Mouse (Mus musculus): Measurements from ENCODE around the gene Nphs1. TPM values are rescaled to one million over a fixed set of nuclear protein-coding genes. Genes with fewer than 3 reads are reported as not detected.
A peak's percentile ranks its signal among the peaks of the same experiment; 100 is the strongest.

Nphs1 gene
- polyA plus RNA-seq, 1 experiment from 2014 or later, result not detected

DNA sequence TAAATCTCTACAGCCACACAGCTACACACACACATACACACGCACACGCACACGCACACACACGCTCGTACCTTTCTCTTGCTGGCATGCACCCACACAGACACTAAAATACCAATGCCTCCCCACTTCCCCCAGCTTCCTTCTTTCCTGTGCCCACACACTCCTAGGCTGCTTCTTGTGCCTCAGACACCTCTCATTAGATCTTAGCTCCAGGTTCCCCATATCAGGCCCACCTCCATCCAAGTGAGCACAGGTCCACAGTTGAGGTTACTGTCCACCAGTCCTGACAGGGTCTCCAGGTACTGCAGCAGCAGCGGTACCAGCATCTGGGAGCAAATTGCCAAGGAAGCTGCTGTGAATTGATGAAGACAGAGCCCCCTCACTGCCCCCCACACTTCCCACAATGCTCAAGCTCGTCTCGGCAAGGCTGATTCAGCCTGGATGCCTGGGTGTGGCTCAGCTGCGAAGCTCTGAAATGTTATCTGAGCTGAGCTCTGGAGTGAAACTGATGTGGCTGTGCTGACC, 73.2 kb downstream of the Nphs1 start:
- Histone ChIP-seq H3K4me3 (ENCODE audit: low read depth, low read length) (no peak overlapping the region), H3K36me3 (ENCODE audit: control insufficient read depth, insufficient read depth, low read length) (peaks cover 43% of the 10 kb centered on the region; the same call in 1 of the 2 replicates), H3K27me3 (ENCODE audit: control insufficient read depth, insufficient read depth, low read length) (no peaks in the 10 kb centered on the region), H3K4me2 (replicated peaks; ENCODE audit: low read depth, low read length) (no peak overlapping the region), H3K27ac (ENCODE audit: low read length) (no peak overlapping the region), H3K9ac (replicated peaks; ENCODE audit: low read depth, low read length) (no peak overlapping the region), H3K4me1 (ENCODE audit: control insufficient read depth, insufficient read depth, low read length) (peaks cover 19% of the 10 kb centered on the region), H3K9me3 (ENCODE audit: control insufficient read depth, low read depth, low read length) (no peaks in the 10 kb centered on the region)
- no peak for ATAC-seq (ENCODE audit: insufficient number of reproducible peaks, insufficient read depth, low FRiP score, low read depth)
- 80% methylated on average over 9 of the region's 9 CpGs for WGBS

DNA sequence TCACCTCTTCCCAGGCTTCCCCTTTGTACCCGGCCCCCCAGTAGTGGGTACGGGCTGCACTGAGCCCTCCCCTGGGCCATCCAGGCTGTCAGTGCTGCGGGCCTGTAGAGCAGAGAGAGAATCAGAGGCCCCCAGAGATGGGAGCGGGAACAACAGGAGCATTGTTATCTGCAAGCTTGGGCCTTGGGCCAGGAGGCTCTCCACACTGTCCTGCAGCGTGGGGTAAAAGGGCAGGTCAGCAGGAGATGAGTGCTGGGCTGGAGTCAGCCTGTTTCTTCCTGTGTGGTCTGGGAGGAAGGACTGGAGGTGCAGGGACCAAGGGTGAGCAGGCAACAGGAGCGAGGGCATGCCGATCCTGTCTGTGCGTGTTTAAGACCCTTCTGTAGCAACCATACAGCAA, 74.8 kb downstream of the Nphs1 start:
- no peak overlapping the region for H3K4me3 ChIP-seq (ENCODE audit: low read depth, low read length)
- no peaks in the 10 kb centered on the region for H3K9me3 ChIP-seq (ENCODE audit: control insufficient read depth, low read depth, low read length)
- H3K27me3 ChIP-seq (ENCODE audit: control insufficient read depth, insufficient read depth, low read length), result no peaks in the 10 kb centered on the region
- peaks cover 15% of the 10 kb centered on the region for H3K4me1 ChIP-seq (ENCODE audit: control insufficient read depth, insufficient read depth, low read length)
- WGBS, result 35% methylated on average over 8 of the region's 8 CpGs
- H3K4me2 ChIP-seq (replicated peaks; ENCODE audit: low read depth, low read length), result peak overlapping the region; percentile 92; the same call in 1 of the 2 replicates
- no peak for ATAC-seq (ENCODE audit: insufficient number of reproducible peaks, insufficient read depth, low FRiP score, low read depth)
- no peak overlapping the region for H3K27ac ChIP-seq (ENCODE audit: low read length)
- peaks cover 39% of the 10 kb centered on the region; the same call in 1 of the 2 replicates for H3K36me3 ChIP-seq (ENCODE audit: control insufficient read depth, insufficient read depth, low read length)
- H3K9ac ChIP-seq (replicated peaks; ENCODE audit: low read depth, low read length), result no peak overlapping the region

DNA sequence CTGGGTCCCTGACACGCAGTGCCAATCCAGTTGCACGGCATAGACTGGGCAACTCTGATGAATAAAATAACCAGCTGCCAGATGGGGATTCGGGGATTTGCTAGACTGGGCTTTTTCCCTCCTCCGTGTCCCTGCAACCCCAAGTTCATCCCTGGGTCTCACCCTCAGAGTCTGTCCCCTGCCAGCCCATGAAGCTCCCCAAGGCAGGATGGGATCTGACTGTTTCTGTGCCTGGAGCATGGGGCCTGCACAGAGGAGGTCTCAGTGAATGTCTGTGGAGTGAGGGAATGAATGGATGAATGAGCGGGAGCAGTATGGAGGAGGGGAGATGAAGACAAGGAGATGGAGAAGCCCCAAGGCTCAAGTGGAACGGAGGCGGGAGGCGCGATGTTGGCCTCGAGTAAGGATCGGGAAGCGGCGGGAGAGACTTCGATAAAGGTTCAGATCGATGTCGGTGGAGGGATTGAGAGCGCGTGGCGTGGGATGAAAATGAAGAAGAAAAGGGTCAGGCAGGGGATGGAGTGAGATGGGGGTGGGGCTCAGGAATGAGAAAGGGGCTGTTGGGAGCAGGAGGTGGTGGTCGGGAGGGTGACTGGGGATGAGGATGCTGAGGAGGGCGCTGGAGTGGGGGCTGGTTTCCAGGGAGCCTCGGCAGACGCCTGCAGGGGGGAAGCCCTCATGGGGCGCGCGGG, 76.0 kb downstream of the Nphs1 start:
- 7% methylated on average over 26 of the region's 26 CpGs for WGBS
- Histone ChIP-seq H3K27me3 (ENCODE audit: control insufficient read depth, insufficient read depth, low read length) (no peaks in the 10 kb centered on the region), H3K36me3 (ENCODE audit: control insufficient read depth, insufficient read depth, low read length) (peaks cover 27% of the 10 kb centered on the region; the same call in 1 of the 2 replicates), H3K4me1 (ENCODE audit: control insufficient read depth, insufficient read depth, low read length) (peaks cover 15% of the 10 kb centered on the region), H3K4me2 (replicated peaks; ENCODE audit: low read depth, low read length) (peak overlapping the region; percentile 92), H3K4me3 (ENCODE audit: low read depth, low read length) (peak overlapping the region; percentile 63), H3K9ac (replicated peaks; ENCODE audit: low read depth, low read length) (peak overlapping the region; percentile 58), H3K27ac (ENCODE audit: low read length) (peak overlapping the region; percentile 15; the same call in 1 of the 2 replicates), H3K9me3 (ENCODE audit: control insufficient read depth, low read depth, low read length) (no peaks in the 10 kb centered on the region)
- 0 out of 2 replicates have a peak, but pooled peaks have one; percentile 25 for ATAC-seq (ENCODE audit: insufficient number of reproducible peaks, insufficient read depth, low FRiP score, low read depth)

DNA sequence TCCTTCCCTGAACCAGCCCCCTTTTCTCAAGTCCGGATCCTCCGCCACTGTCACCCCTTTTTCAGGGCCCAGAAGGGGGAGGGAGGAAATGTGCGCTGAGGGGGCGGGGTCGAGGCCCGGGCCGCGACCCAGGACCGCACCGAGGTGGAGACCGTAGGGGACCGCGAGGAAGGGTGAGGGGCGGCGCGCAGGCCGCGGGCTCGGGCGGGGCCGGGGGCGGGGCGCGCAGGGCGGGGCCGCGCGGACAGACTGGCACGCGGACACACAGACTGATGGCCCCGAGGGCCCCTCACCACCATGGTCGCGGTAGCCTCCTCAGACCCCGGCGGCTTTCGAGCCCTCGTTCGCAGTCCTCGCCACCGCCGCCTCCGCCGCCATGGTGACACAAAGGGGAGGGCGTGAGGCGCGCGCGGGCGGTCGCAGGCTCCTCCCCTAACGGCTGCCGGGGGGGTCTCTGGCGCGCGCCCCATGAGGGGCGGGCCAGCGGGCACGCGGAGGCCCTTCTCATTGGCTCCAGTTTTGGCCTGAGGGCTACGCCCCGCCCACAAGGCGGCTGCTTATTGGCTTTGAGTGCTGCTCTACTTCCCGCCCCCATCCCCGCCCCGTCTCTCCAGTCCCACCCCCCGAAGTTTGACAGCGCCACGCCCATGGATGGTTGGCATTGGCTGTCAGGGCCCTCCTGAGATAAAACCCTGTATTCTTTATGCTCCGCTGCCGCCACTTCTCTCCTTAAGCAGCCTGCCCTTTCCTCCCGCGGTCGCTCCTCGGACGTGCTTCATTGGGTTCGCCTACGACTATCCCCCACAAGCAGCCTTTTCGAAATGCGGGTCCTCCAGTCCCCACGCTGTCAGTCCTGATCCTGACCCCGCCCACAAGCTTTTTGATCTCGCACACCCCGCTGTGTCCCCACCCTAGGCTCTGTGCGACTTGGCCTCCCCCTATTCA, 76.8 kb downstream of the Nphs1 start, which contains the start of gene Arhgap33:
Arhgap33 (minus strand) TSS at position 428 of the 945 bp plus-strand sequence.
- H3K4me2 ChIP-seq (replicated peaks; ENCODE audit: low read depth, low read length), result peak within 1 kb of the TSS; percentile 92
- peaks cover 23% of the 10 kb centered on the region; the same call in 1 of the 2 replicates for H3K36me3 ChIP-seq (ENCODE audit: control insufficient read depth, insufficient read depth, low read length)
- H3K27ac ChIP-seq (ENCODE audit: low read length), result peak within 1 kb of the TSS; percentile 15; the same call in 1 of the 2 replicates
- peak; percentile 92 for ATAC-seq (ENCODE audit: insufficient number of reproducible peaks, insufficient read depth, low FRiP score, low read depth)
- WGBS, result under 1% methylated on average over 63 of the region's 84 CpGs
- H3K4me1 ChIP-seq (ENCODE audit: control insufficient read depth, insufficient read depth, low read length), result peaks cover 15% of the 10 kb centered on the region
- no peaks in the 10 kb centered on the region for H3K27me3 ChIP-seq (ENCODE audit: control insufficient read depth, insufficient read depth, low read length)
- H3K4me3 ChIP-seq (ENCODE audit: low read depth, low read length), result peak within 1 kb of the TSS; percentile 63
- H3K9ac ChIP-seq (replicated peaks; ENCODE audit: low read depth, low read length), result peak within 1 kb of the TSS; percentile 58
- H3K9me3 ChIP-seq (ENCODE audit: control insufficient read depth, low read depth, low read length), result no peaks in the 10 kb centered on the region

Other genes starting within 250 kb of the Nphs1 start
- gene Polr2i, start 226.4 kb upstream of the Nphs1 start, polyA plus RNA-seq (2014; fragmentation: Nextera tagmentation; extraction: Ambion mirVana), result 143 and 177 TPM in 2 replicates
- 148 and 150 TPM in 2 replicates for gene Tbcb, start 226.0 kb upstream of the Nphs1 start, polyA plus RNA-seq (2014; fragmentation: Nextera tagmentation; extraction: Ambion mirVana)
- not detected in 2 replicates for gene Ovol3, start 222.6 kb upstream of the Nphs1 start, polyA plus RNA-seq (2014; fragmentation: Nextera tagmentation; extraction: Ambion mirVana)
- 0.25 and 0.34 TPM in 2 replicates for gene Thap8, start 178.2 kb upstream of the Nphs1 start, polyA plus RNA-seq (2014; fragmentation: Nextera tagmentation; extraction: Ambion mirVana)
- gene Wdr62, start 177.9 kb upstream of the Nphs1 start, polyA plus RNA-seq (2014; fragmentation: Nextera tagmentation; extraction: Ambion mirVana), result 7.9 and 9.8 TPM in 2 replicates
- gene Clip3, start 166.6 kb upstream of the Nphs1 start, polyA plus RNA-seq (2014; fragmentation: Nextera tagmentation; extraction: Ambion mirVana), result 52.8 and 53.9 TPM in 2 replicates
- 70.1 and 76.2 TPM in 2 replicates for gene Alkbh6, start 149.6 kb upstream of the Nphs1 start, polyA plus RNA-seq (2014; fragmentation: Nextera tagmentation; extraction: Ambion mirVana)
- 49.0 and 53.2 TPM in 2 replicates for gene Syne4, start 143.5 kb upstream of the Nphs1 start, polyA plus RNA-seq (2014; fragmentation: Nextera tagmentation; extraction: Ambion mirVana)
- not detected in 2 replicates for gene E130208F15Rik, start 136.6 kb upstream of the Nphs1 start, polyA plus RNA-seq (2014; fragmentation: Nextera tagmentation; extraction: Ambion mirVana)
- gene Sdhaf1, start 134.4 kb upstream of the Nphs1 start, polyA plus RNA-seq (2014; fragmentation: Nextera tagmentation; extraction: Ambion mirVana), result 14.4 and 17.0 TPM in 2 replicates
- gene Lrfn3, start 95.5 kb upstream of the Nphs1 start, polyA plus RNA-seq (2014; fragmentation: Nextera tagmentation; extraction: Ambion mirVana), result 5.2 and 6.7 TPM in 2 replicates
- 47.0 and 56.5 TPM in 2 replicates for gene Tyrobp, start 44.6 kb upstream of the Nphs1 start, polyA plus RNA-seq (2014; fragmentation: Nextera tagmentation; extraction: Ambion mirVana)
- gene Hcst, start 38.5 kb upstream of the Nphs1 start, polyA plus RNA-seq (2014; fragmentation: Nextera tagmentation; extraction: Ambion mirVana), result 1.1 TPM in 1 of 2 replicates, not detected in the other
- 2.0 and 2.7 TPM in 2 replicates for gene Nfkbid, start 36.6 kb upstream of the Nphs1 start, polyA plus RNA-seq (2014; fragmentation: Nextera tagmentation; extraction: Ambion mirVana)
- 37.4 and 39.0 TPM in 2 replicates for gene Aplp1, start 12.8 kb upstream of the Nphs1 start, polyA plus RNA-seq (2014; fragmentation: Nextera tagmentation; extraction: Ambion mirVana)
- 0.45 and 1.2 TPM in 2 replicates for gene Kirrel2, start 625 bp upstream of the Nphs1 start, polyA plus RNA-seq (2014; fragmentation: Nextera tagmentation; extraction: Ambion mirVana)
- not detected in 2 replicates for gene Prodh2, start 35.3 kb downstream of the Nphs1 start, polyA plus RNA-seq (2014; fragmentation: Nextera tagmentation; extraction: Ambion mirVana)
- 13.2 and 13.4 TPM in 2 replicates for gene Arhgap33, start 76.7 kb downstream of the Nphs1 start, polyA plus RNA-seq (2014; fragmentation: Nextera tagmentation; extraction: Ambion mirVana)
- 47.3 and 49.0 TPM in 2 replicates for gene Hspb6, start 93.9 kb downstream of the Nphs1 start, polyA plus RNA-seq (2014; fragmentation: Nextera tagmentation; extraction: Ambion mirVana)
- 18.7 and 22.8 TPM in 2 replicates for gene Proser3, start 94.0 kb downstream of the Nphs1 start, polyA plus RNA-seq (2014; fragmentation: Nextera tagmentation; extraction: Ambion mirVana)
- 40.8 and 43.7 TPM in 2 replicates for gene Lin37, start 101.5 kb downstream of the Nphs1 start, polyA plus RNA-seq (2014; fragmentation: Nextera tagmentation; extraction: Ambion mirVana)
- gene U2af1l4, start 105.0 kb downstream of the Nphs1 start, polyA plus RNA-seq (2014; fragmentation: Nextera tagmentation; extraction: Ambion mirVana), result 95.9 and 96.6 TPM in 2 replicates
- 7.1 and 10.0 TPM in 2 replicates for gene Gm49396, start 105.0 kb downstream of the Nphs1 start, polyA plus RNA-seq (2014; fragmentation: Nextera tagmentation; extraction: Ambion mirVana)
- 113 and 117 TPM in 2 replicates for gene Psenen, start 105.3 kb downstream of the Nphs1 start, polyA plus RNA-seq (2014; fragmentation: Nextera tagmentation; extraction: Ambion mirVana)
- 1.3 and 2.6 TPM in 2 replicates for gene Igflr1, start 107.1 kb downstream of the Nphs1 start, polyA plus RNA-seq (2014; fragmentation: Nextera tagmentation; extraction: Ambion mirVana)
- gene Kmt2b, start 130.4 kb downstream of the Nphs1 start, polyA plus RNA-seq (2014; fragmentation: Nextera tagmentation; extraction: Ambion mirVana), result 13.2 and 14.2 TPM in 2 replicates
- gene Zbtb32, start 140.6 kb downstream of the Nphs1 start, polyA plus RNA-seq (2014; fragmentation: Nextera tagmentation; extraction: Ambion mirVana), result 0.27 and 0.43 TPM in 2 replicates
- 6.6 and 7.7 TPM in 2 replicates for gene Upk1a, start 154.5 kb downstream of the Nphs1 start, polyA plus RNA-seq (2014; fragmentation: Nextera tagmentation; extraction: Ambion mirVana)
- 976 and 1,066 TPM in 2 replicates for gene Cox6b1, start 167.8 kb downstream of the Nphs1 start, polyA plus RNA-seq (2014; fragmentation: Nextera tagmentation; extraction: Ambion mirVana)
- not detected in 2 replicates for gene Etv2, start 177.5 kb downstream of the Nphs1 start, polyA plus RNA-seq (2014; fragmentation: Nextera tagmentation; extraction: Ambion mirVana)
- 85.7 and 96.8 TPM in 2 replicates for gene Rbm42, start 192.0 kb downstream of the Nphs1 start, polyA plus RNA-seq (2014; fragmentation: Nextera tagmentation; extraction: Ambion mirVana)
- gene Haus5, start 206.7 kb downstream of the Nphs1 start, polyA plus RNA-seq (2014; fragmentation: Nextera tagmentation; extraction: Ambion mirVana), result 48.5 and 50.5 TPM in 2 replicates
- gene Pmis2, start 213.3 kb downstream of the Nphs1 start, polyA plus RNA-seq (2014; fragmentation: Nextera tagmentation; extraction: Ambion mirVana), result not detected in 2 replicates
- 0.91 and 2.0 TPM in 2 replicates for gene 2200002J24Rik, start 240.6 kb downstream of the Nphs1 start, polyA plus RNA-seq (2014; fragmentation: Nextera tagmentation; extraction: Ambion mirVana)

All from stomach, embryonic 14.5 days (tissue).